Mouse (Mus musculus) erythroblast, embryonic 14.5 days (primary cell): ENCODE results near the gene Ankfy1. TPM values are rescaled to one million over a fixed set of nuclear protein-coding genes. Genes with fewer than 3 reads are reported as not detected.
"Not testable (repeated sequence)": the region's sequence is repeated elsewhere in the genome, so short reads cannot be mapped to it uniquely, and the experiment has no call there.

Experiments
- H3K27me3 ChIP-seq: 2 replicates; pipeline ENCODE4 v1.6.1; 2012; ENCODE audit warnings: inconsistent platforms; ENCODE audit not compliant: control insufficient read depth
- H3K36me3 ChIP-seq: 2 replicates; pipeline ENCODE4 v1.6.1; 2012; ENCODE audit warnings: mild to moderate bottlenecking, inconsistent platforms; ENCODE audit not compliant: control insufficient read depth
- H3K4me1 ChIP-seq: 2 replicates; pipeline ENCODE4 v1.6.1; 2012; ENCODE audit warnings: inconsistent platforms; ENCODE audit not compliant: control insufficient read depth
- H3K4me3 ChIP-seq: replicated peaks from 2 replicates; pipeline ENCODE3; 2012; ENCODE audit warnings: moderate library complexity, mild to moderate bottlenecking, inconsistent platforms
- H3K9me3 ChIP-seq: 2 replicates; pipeline ENCODE4 v1.6.1; 2012; ENCODE audit warnings: low read length, inconsistent platforms, mixed read lengths; ENCODE audit not compliant: control insufficient read depth
- GATA1 ChIP-seq: IDR thresholded peaks from 2 replicates; pipeline ENCODE4 v1.6.1; 2012; ENCODE audit warnings: low read length, inconsistent platforms, mixed read lengths
- TAL1 ChIP-seq: IDR thresholded peaks from 3 replicates; pipeline ENCODE4 v1.6.1; 2012; ENCODE audit warnings: low read length, inconsistent platforms, mixed read lengths
- polyA plus RNA-seq: library from polyadenylated mRNA; stranded (reverse); fragments of >175 nt; gene quantifications from 2 replicates; pipeline ENCODE4 v1.2.3, GENCODE M21; 2012

Gene Ankfy1
- polyA plus RNA-seq, 1 experiment = 0.30 TPM

GRCm38 (mm10) chr11:72736320-72736719, 46.5 kb downstream of the Ankfy1 start:
- no peaks in the 10 kb centered on the region for H3K9me3 ChIP-seq
- H3K4me3 ChIP-seq = no peak overlapping the region
- peaks cover 93% of the 10 kb centered on the region for H3K36me3 ChIP-seq
- no peaks in the 10 kb centered on the region for H3K4me1 ChIP-seq
- TF ChIP-seq TAL1 (no peak), GATA1 (no peak)
- H3K27me3 ChIP-seq = no peaks in the 10 kb centered on the region

DNA sequence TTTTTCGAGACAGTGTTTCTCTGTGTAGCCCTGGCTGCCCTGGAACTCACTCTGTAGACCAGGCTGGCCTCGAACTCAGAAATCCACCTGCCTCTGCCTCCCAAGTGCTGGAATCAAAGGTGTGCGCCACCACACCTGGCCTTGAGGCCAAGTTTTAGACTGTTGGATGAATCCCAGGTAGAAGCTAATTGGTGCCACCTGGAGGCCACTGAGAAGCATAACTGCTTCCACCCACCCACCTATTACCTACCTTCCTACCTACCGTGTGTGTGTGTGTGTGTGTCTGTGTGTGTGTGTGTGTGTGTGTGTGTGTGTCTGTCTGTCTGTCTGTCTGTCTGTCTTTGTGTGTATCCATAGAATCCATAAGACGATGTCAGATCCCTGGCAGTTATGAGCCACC, 47.7 kb downstream of the Ankfy1 start:
- not testable (repeated sequence) for H3K4me1 ChIP-seq, H3K9me3 ChIP-seq, H3K27me3 ChIP-seq, H3K4me3 ChIP-seq
- peaks cover 92% of the 10 kb centered on the region for H3K36me3 ChIP-seq

DNA sequence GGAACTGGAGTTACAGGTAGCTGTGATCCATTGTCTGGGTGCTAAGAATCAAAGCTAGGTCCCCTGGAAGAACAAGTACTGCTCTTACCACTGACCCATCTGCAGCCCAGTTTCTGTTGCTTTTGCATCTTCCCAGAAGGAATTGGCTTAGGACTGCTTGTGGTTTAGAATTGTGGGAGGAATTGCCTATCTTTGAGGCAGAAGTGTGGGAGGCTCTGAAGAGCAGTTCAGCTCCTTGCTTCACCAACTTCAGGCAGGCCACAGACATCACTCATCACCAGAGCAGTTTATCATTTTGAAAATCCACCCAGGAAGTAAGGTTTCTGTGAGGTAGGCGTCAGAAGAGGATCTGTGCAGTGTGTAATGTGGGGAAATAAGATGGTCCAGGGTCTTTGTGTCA, 49.2 kb downstream of the Ankfy1 start:
- H3K9me3 ChIP-seq = no peaks in the 10 kb centered on the region
- no peak for TF ChIP-seq TAL1
- no peak for TF ChIP-seq GATA1

DNA sequence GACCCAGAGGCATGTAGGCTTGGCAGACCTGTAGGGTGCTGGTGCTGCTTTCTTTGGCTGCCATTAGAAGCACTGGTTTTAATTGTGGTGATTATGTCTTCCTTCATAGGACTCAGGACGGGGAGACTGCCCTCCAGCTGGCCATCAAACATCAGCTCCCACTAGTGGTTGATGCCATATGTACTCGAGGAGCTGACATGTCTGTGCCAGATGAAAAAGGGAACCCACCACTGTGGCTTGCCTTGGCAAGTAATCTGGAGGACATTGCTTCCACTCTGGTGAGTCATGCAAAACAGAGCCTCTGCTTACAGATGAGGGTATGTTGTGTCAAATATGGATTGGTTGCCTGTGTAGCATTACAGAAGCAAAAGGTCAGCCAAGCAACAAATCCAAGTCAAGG, 62.1 kb downstream of the Ankfy1 start:
- no peaks in the 10 kb centered on the region for H3K27me3 ChIP-seq
- no peaks in the 10 kb centered on the region for H3K9me3 ChIP-seq
- no peak overlapping the region for H3K4me3 ChIP-seq
- H3K4me1 ChIP-seq = no peaks in the 10 kb centered on the region
- TF ChIP-seq GATA1 (no peak), TAL1 (no peak)
- H3K36me3 ChIP-seq = peaks cover 99% of the 10 kb centered on the region

More for the DNA sequence above, 49.2 kb downstream of the Ankfy1 start:
- Histone ChIP-seq H3K4me1 (no peaks in the 10 kb centered on the region), H3K36me3 (peaks cover 92% of the 10 kb centered on the region), H3K27me3 (no peaks in the 10 kb centered on the region), H3K4me3 (no peak overlapping the region)

DNA sequence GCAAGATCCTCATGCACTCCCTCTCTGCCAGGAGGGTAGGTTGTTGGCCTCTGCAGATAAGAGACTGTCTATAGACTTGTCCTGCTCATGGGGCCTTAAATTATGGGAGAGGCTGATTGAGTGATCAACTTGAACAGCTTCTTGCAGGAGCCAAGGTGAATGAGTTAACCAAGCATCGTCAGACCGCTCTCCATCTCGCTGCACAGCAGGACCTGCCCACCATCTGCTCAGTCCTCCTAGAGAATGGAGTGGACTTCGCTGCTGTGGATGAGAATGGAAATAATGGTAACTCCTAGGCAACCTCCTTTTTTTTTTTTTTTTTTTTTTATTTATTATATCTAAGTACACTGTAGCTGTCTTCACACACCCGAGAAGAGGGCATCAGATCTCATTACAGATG, 68.5 kb downstream of the Ankfy1 start:
- no peaks in the 10 kb centered on the region for H3K9me3 ChIP-seq
- H3K4me1 ChIP-seq = no peaks in the 10 kb centered on the region
- H3K4me3 ChIP-seq = no peak overlapping the region
- peaks cover 98% of the 10 kb centered on the region for H3K36me3 ChIP-seq
- no peaks in the 10 kb centered on the region for H3K27me3 ChIP-seq
- TF ChIP-seq GATA1 = no peak
- TF ChIP-seq TAL1 = no peak

GRCm38 (mm10) chr11:72759581-72759980, 69.8 kb downstream of the Ankfy1 start:
- no peaks in the 10 kb centered on the region for H3K27me3 ChIP-seq
- H3K4me1 ChIP-seq = no peaks in the 10 kb centered on the region
- H3K9me3 ChIP-seq = no peaks in the 10 kb centered on the region
- no peak overlapping the region for H3K4me3 ChIP-seq
- H3K36me3 ChIP-seq = peaks cover 98% of the 10 kb centered on the region
- TF ChIP-seq TAL1 (no peak), GATA1 (no peak)

- Histone ChIP-seq H3K4me1 (no peaks in the 10 kb centered on the region), H3K4me3 (no peak overlapping the region), H3K36me3 (peaks cover 94% of the 10 kb centered on the region), H3K9me3 (no peaks in the 10 kb centered on the region), H3K27me3 (no peaks in the 10 kb centered on the region)
- TF ChIP-seq TAL1 = no peak
These were observed 71.0 kb downstream of the Ankfy1 start for GRCm38 (mm10) chr11:72760781-72761180.

- Histone ChIP-seq H3K4me1 (no peaks in the 10 kb centered on the region), H3K4me3 (no peak overlapping the region), H3K27me3 (no peaks in the 10 kb centered on the region), H3K9me3 (no peaks in the 10 kb centered on the region), H3K36me3 (peaks cover 88% of the 10 kb centered on the region)
- TF ChIP-seq GATA1 (no peak), TAL1 (no peak)
These were observed 74.5 kb downstream of the Ankfy1 start for GRCm38 (mm10) chr11:72764270-72764669.

GRCm38 (mm10) chr11:72767716-72768115, 77.9 kb downstream of the Ankfy1 start:
- TF ChIP-seq GATA1 (no peak), TAL1 (no peak)
- peaks cover 70% of the 10 kb centered on the region for H3K36me3 ChIP-seq
- no peak overlapping the region for H3K4me3 ChIP-seq
- no peaks in the 10 kb centered on the region for H3K9me3 ChIP-seq
- H3K4me1 ChIP-seq = no peaks in the 10 kb centered on the region
- H3K27me3 ChIP-seq = no peaks in the 10 kb centered on the region

GRCm38 (mm10) chr11:72769061-72769460, 79.3 kb downstream of the Ankfy1 start:
- H3K4me3 ChIP-seq = no peak overlapping the region
- no peak for TF ChIP-seq TAL1
- TF ChIP-seq GATA1 = no peak
- H3K36me3 ChIP-seq = peaks cover 57% of the 10 kb centered on the region

More at GRCm38 (mm10) chr11:72769061-72769460, 79.3 kb downstream of the Ankfy1 start:
- H3K4me1 ChIP-seq = no peaks in the 10 kb centered on the region
- H3K9me3 ChIP-seq = no peaks in the 10 kb centered on the region
- no peaks in the 10 kb centered on the region for H3K27me3 ChIP-seq
